Mouse (Mus musculus) CH12.LX (cell line): ENCODE data around the gene Pnpo.
A peak's percentile ranks its signal among the peaks of the same experiment; 100 is the strongest.

Experiments used
- CTCF ChIP-seq, 2 experiments: IDR thresholded peaks in 1 of 2; conservative IDR thresholded peaks in 1 of 2; 2 replicates each; pipeline ENCODE4 v1.5.1; 2011 to 2012; ENCODE audit warnings: low read depth in 2 of 2, low read length in 2 of 2, improper control_type of control experiment in 1 of 2, inconsistent platforms in 1 of 2, mild to moderate bottlenecking in 1 of 2, moderate library complexity in 1 of 2
- ETS1 ChIP-seq: conservative IDR thresholded peaks from 2 replicates; pipeline ENCODE4 v1.6.1; 2012; ENCODE audit warnings: low read depth, mild to moderate bottlenecking, inconsistent platforms, low read length, improper control_type of control experiment, moderate library complexity
- HCFC1 ChIP-seq: IDR thresholded peaks from 2 replicates; pipeline ENCODE4 v1.6.1; 2012; ENCODE audit warnings: low read depth, mild to moderate bottlenecking, inconsistent platforms, low read length, improper control_type of control experiment
- JUND ChIP-seq: conservative IDR thresholded peaks from 2 replicates; pipeline ENCODE4 v1.6.1; 2011; ENCODE audit warnings: low read depth, low read length, improper control_type of control experiment
- MAX ChIP-seq: IDR thresholded peaks from 2 replicates; pipeline ENCODE4 v1.6.1; 2011; ENCODE audit warnings: low read length, improper control_type of control experiment
- NELFE ChIP-seq: IDR thresholded peaks from 2 replicates; pipeline ENCODE4 v1.6.1; 2011; ENCODE audit warnings: low read depth, low read length, improper control_type of control experiment

DNA sequence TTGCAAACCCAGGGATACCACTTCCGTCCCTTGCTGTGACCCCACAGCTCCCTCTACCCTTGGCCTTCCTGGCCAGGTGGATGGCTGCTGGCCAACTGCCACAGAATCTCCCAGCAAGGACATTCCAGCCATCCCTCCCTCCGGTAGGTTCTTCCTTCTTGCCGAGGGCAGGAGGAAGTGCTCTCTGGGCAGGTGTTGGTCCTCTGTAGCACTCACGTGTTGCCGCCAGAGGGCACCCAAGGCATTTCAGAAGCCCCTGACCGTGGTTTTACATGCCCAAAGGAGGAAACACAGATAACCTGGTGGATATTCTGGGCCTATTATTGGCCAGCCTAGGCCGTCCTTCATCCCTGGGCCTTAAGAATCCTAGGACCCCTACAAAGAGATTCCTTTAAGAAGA is 38.6 kb upstream of the Pnpo start:
- peak; percentile 59 for TF ChIP-seq HCFC1
- TF ChIP-seq NELFE, result peak; percentile 82; the same call in 1 of the 2 replicates
- TF ChIP-seq JUND, result 0 out of 2 replicates have a peak, but pooled peaks have one; percentile 46
- peak; percentile 16; the same call in 1 of the 2 replicates for TF ChIP-seq ETS1
- TF ChIP-seq MAX, result peak; percentile 96
- peak; percentile 90 to 100 for TF ChIP-seq CTCF (conservative IDR thresholded peaks at IDR 0.05 in 1 of 2, IDR thresholded peaks at IDR 0.05 in 1 of 2; ENCODE audit: low read depth in 2 of 2, low read length in 2 of 2)
